Mouse (Mus musculus): Measurements from ENCODE around the gene Rad54l.

- TF ChIP-seq CTCF (IDR thresholded peaks at IDR 0.05; ENCODE audit: control insufficient read depth, insufficient read depth, insufficient read length) (no peak), MAX (IDR thresholded peaks at IDR 0.05) (no peak), USF1 (IDR thresholded peaks at IDR 0.05; ENCODE audit: low read depth) (no peak), MYOD1 (IDR thresholded peaks at IDR 0.05; ENCODE audit: control insufficient read depth, insufficient read length, low read depth) (no peak)
Measured at GRCm38 (mm10) chr4:116070116-116070515, 53.4 kb downstream of the Rad54l start.
